Mouse (Mus musculus) adrenal gland, postnatal 10 days (tissue): ENCODE measurements around the gene Rnf5. TPM values are rescaled to one million over a fixed set of nuclear protein-coding genes. Genes with fewer than 3 reads are reported as not detected.

Source experiments
- DNase-seq: peaks from one replicate; pipeline ENCODE4 v3.0.0; 2021; ENCODE audit warnings: mixed read lengths
- total RNA-seq, 2 experiments: library from RNA; stranded (reverse); gene quantifications; 2 replicates each; pipeline ENCODE4 v1.2.3; 2021

Gene Rnf5
- total RNA-seq, 2 experiments from 2014 or later, result 70.4 to 71.5 TPM

- peak; percentile 81 for DNase-seq
Observed at GRCm38 (mm10) chr17:34632261-34632691, 28.8 kb upstream of the Rnf5 start.

GRCm38 (mm10) chr17:34631647-34632046 lies 28.2 kb upstream of the Rnf5 start:
- no peak for DNase-seq

GRCm38 (mm10) chr17:34630761-34631301 lies 27.3 kb upstream of the Rnf5 start:
- no peak for DNase-seq

GRCm38 (mm10) chr17:34629796-34630603 lies 26.5 kb upstream of the Rnf5 start:
- no peak for DNase-seq

- DNase-seq, result no peak
Observed at GRCm38 (mm10) chr17:34629221-34629751, 25.8 kb upstream of the Rnf5 start, which contains the start of gene Prrt1. Prrt1 (plus strand) TSS chr17:34629533.

- DNase-seq, result no peak
Observed at GRCm38 (mm10) chr17:34628644-34628967, 25.1 kb upstream of the Rnf5 start.

GRCm38 (mm10) chr17:34627943-34628643 lies 24.6 kb upstream of the Rnf5 start, which contains the start of gene Ppt2:
Ppt2 (minus strand) TSS chr17:34628510.
- DNase-seq, result peak; percentile 79

- DNase-seq, result peak; percentile 91
Observed at GRCm38 (mm10) chr17:34627093-34627942, 23.8 kb upstream of the Rnf5 start.

- DNase-seq, result peak; percentile 55
Observed at GRCm38 (mm10) chr17:34626773-34627092, 23.2 kb upstream of the Rnf5 start.

GRCm38 (mm10) chr17:34626062-34626772 lies 22.7 kb upstream of the Rnf5 start:
- no peak for DNase-seq

- no peak for DNase-seq
Observed at GRCm38 (mm10) chr17:34624981-34625380, 21.5 kb upstream of the Rnf5 start.

- DNase-seq, result no peak
Observed at GRCm38 (mm10) chr17:34623161-34623560, 19.7 kb upstream of the Rnf5 start.

- no peak for DNase-seq
Observed at GRCm38 (mm10) chr17:34621006-34621405, 17.5 kb upstream of the Rnf5 start.

- peak; percentile 84 for DNase-seq
Observed at GRCm38 (mm10) chr17:34618999-34619398, 15.5 kb upstream of the Rnf5 start.

GRCm38 (mm10) chr17:34615871-34616270 lies 12.4 kb upstream of the Rnf5 start, which contains the start of gene Egfl8:
Egfl8 (minus strand) TSS chr17:34615971.
- no peak for DNase-seq

- DNase-seq, result no peak
Observed at GRCm38 (mm10) chr17:34613830-34614229, 10.3 kb upstream of the Rnf5 start.

- DNase-seq, result no peak
Observed at GRCm38 (mm10) chr17:34613054-34613645, 9.7 kb upstream of the Rnf5 start.

GRCm38 (mm10) chr17:34611050-34611449 lies 7.6 kb upstream of the Rnf5 start:
- DNase-seq, result no peak

- DNase-seq, result no peak
Observed at GRCm38 (mm10) chr17:34607997-34608396, 4.5 kb upstream of the Rnf5 start.

GRCm38 (mm10) chr17:34606186-34607039 lies 2.9 kb upstream of the Rnf5 start:
- DNase-seq, result no peak
